Mouse (Mus musculus): ENCODE measurements around the gene Slc9a9.
"Not testable (repeated sequence)": the region's sequence is repeated elsewhere in the genome, so short reads cannot be mapped to it uniquely, and the experiment has no call there.

The Slc9a9 gene

GRCm38 (mm10) chr9:94669791-94670577 is at the start of gene Slc9a9:
Gene Slc9a9, plus strand, starts transcription at chr9:94669909.
- DNase-seq: peak in 1 of 2 experiments; percentile 2

DNA sequence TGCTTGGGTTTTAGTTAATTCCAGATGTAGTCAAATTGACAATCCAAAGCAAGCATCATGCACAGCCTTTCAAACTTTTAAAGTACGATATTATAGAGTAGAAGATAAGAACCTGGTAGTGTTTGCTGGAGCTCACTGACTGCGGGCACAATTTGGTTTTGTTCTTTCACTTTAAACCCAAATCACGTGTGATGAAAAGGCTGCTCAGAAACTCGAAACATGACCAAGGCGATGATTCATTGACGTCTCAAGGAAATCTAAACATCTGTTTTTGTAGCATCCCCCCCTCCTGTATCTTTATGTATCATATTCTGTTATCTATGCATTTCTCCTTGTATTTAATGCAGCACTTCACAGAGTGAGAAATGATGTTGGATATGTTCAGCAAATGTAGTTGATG is 49.4 kb upstream of the Slc9a9 start:
- DNase-seq: no peak

- no peak for DNase-seq
These were observed 48.9 kb upstream of the Slc9a9 start for GRCm38 (mm10) chr9:94620846-94621245.

- no peak for DNase-seq
These were observed 47.8 kb upstream of the Slc9a9 start for GRCm38 (mm10) chr9:94621902-94622301.

- DNase-seq: no peak
These were observed 43.0 kb upstream of the Slc9a9 start for GRCm38 (mm10) chr9:94626737-94627136.

- no peak for DNase-seq
These were observed 40.8 kb upstream of the Slc9a9 start for GRCm38 (mm10) chr9:94628948-94629347.

- not testable (repeated sequence) for DNase-seq
These were observed 35.4 kb upstream of the Slc9a9 start for GRCm38 (mm10) chr9:94634275-94634674.

DNA sequence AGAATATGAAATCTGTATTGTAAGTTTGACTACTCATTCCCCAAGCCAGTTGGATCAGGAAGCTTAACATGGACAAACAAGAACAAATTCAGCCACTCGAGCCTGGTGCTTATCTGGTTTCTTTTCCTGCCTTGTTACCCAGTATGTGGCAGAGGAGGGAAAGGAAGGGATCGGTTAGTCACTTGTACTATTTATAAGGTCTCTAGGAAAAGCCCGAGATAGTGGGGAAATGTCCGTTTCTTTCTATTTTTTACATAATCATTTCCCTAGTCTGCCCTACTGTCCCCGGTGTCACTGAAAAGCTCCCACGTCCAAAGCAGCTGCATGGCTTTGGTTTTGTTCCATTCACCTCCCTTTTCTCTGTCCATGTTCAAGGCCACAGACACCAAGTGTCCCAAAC is 24.1 kb upstream of the Slc9a9 start:
- no peak for DNase-seq

- DNase-seq: no peak
These were observed 22.3 kb upstream of the Slc9a9 start for GRCm38 (mm10) chr9:94647425-94647824.

DNA sequence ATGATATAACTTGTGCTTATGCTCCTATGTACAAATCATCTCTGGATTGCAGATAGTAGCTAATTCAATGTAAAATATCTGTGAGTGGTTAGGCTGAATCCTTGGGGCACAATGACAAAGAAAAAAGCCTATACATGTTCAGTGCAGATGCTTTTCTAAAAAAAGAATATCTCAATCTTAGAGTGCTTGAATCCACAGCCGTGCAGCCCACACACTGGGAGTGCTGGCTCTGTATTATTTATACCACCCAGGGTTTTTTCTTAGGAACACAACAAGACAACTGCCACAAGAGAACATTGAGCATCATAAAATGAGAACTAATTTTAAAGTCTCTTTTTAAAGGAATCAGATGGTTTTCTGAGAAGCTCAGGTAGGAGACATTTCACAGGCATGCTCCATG is 19.7 kb upstream of the Slc9a9 start:
- no peak for DNase-seq

- DNase-seq: no peak
These were observed 16.5 kb upstream of the Slc9a9 start for GRCm38 (mm10) chr9:94653198-94653597.

DNA sequence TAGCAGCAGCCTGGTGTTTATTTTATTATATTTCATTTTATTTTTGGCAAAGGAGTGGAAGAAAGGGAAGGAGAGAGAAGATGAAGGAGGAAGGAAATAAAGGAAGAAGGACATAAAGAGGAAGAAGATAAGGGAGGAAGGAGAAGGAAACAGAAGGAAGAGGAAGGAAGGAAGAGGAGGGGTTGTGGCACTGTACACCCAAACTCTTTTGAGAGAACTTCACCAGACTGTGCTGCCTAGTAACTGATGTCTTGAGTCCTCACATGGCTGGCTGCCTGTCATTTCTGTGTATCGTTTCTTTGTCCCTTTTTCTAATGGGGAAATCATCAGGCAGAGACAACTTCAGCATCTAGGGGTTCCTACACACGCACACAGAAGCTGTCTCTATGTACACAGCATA is 15.9 kb upstream of the Slc9a9 start:
- DNase-seq: no peak

GRCm38 (mm10) chr9:94656265-94656664 is 13.4 kb upstream of the Slc9a9 start:
- no peak for DNase-seq

GRCm38 (mm10) chr9:94659401-94660152 is 10.1 kb upstream of the Slc9a9 start:
- DNase-seq: no peak

- DNase-seq: no peak
These were observed 7.9 kb upstream of the Slc9a9 start for GRCm38 (mm10) chr9:94661768-94662167.

DNA sequence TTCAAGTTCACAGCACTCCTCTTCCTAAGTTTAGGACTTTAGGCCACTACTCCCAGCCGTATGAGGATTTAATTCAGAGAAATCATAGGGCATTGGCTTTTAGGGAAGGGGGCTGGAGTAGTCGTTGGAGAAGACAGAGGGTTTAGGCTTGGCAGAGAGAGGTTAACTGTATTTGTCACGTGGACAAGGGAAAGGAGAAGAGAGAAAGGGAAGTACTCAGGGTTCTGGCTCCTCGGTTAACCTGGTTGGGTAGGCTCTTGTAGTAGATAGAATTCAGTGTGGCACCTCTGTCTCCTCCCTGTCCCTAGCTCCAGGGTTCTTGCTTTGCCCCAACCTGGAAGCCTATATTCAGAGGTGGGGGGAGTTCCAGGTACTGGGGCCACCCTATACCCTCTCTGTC is 4.5 kb upstream of the Slc9a9 start:
- no peak for DNase-seq

DNA sequence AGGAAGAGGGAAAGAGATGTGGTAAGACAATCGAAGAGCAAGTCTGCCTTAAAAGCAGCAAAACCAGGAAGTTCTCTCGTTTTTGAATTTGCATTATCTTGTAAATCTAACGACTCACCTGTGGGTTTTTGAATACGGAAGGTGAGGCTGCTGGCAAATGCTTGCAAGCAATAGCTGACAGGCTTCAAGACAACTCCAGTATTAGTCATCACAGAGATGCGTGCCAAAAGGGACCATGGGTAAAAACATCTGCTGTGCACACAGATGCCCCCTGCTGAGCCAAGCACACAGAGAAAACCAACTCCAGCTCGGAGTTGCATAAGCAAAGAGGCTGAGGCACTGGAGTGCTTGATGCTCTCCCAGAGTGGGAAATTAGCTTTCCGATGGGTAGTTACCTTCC is 1.1 kb upstream of the Slc9a9 start:
- DNase-seq: no peak

- no peak for DNase-seq
These were observed 995 bp downstream of the Slc9a9 start for GRCm38 (mm10) chr9:94670704-94671103.

DNA sequence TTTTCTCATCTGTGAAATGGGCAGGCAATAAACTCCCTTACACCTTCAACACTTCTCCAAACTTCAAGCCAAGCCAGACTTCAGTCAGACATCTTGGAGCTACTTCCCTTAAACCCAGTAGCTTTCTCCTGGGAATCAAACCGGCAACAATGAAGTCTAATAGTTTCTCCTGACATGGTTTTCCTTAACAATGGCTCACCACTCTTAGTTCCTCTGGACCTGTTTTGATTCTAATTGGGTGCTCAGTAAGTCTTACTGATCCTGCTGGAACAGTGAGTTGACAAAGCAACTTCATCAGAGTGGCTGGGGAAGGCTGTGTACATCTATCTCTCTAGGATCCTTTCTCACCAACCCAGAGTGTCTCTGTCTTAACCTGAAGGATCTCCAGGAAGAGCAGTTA is 5.0 kb downstream of the Slc9a9 start:
- DNase-seq: no peak

DNA sequence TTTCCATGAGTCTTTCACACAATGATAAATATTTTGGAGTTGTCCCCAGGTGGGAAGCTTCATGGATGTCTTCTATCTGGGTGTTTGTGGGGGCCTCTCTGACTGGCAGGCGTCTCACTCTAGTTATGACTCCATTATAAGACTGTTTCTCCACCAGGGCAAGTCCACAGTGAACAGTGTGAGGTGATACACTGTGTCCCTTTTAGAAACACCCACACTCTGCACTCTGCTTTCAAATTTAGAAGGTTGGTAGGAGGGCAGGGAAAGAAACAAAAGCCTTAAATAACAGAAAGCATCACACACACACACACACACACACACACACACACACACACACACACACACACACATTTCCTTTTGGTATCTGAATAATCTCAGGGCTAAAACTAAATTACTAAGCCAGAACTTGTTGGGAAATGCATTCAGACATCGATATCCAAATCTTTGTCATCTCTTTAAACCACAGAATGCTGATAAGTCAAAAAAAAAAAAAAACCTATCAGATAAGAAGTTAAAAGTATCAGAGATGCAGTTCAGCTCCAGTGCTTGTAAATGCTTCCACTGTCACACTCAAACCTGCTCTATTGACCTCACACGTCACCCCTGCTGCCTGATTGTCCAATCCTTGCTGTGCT is 8.4 kb downstream of the Slc9a9 start:
- DNase-seq: no peak

DNA sequence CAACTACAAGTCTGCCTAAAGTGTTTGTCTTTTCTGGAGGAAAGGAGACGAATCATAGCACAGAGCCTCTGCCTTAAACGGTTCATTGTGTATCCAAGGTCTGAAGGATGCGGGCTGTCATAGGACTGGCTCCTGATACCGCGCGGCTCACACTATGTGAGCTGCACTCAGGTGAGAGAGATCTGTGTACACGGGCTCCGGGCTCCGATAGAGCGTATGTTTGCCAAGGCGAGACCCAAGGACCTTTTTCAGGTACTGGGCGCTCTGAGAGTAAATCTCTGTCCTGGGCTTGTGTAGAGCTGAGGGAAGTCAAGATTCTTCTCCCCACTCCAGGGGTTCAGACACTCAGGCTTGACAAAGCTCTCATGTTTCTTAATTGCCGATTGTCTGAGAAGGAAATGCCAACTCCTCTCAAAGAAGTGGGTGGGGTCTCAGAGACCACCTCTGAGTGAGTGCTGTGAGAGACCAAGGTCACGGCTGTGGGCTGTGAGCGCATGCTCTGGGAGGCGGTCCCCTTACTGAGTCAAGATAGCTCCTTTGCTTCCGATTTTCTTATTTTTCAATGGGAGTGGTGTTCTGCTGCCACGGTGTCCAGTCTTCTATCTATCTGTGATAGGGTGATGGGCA is 10.9 kb downstream of the Slc9a9 start:
- DNase-seq: no peak

DNA sequence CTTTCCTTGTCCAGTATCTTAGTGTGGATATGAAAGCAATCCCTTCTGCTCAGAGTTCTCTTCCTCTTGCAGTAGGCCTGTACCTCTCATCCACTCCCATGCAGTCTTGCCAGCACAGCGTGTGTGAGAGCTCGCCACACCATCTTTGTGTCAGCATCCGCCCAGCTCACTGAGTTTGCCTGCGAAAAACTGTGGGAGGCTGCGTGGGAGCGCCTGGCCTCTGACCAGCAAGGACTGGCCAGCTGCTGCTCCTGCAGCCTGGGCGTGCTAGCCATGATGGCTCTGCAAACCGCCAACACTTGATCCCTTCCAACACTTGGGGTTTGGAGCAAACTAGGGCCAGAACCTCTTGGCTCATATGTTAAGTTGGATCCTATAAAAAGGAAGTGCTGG is 11.4 kb downstream of the Slc9a9 start:
- peak in 1 of 2 experiments; percentile 49 for DNase-seq

DNA sequence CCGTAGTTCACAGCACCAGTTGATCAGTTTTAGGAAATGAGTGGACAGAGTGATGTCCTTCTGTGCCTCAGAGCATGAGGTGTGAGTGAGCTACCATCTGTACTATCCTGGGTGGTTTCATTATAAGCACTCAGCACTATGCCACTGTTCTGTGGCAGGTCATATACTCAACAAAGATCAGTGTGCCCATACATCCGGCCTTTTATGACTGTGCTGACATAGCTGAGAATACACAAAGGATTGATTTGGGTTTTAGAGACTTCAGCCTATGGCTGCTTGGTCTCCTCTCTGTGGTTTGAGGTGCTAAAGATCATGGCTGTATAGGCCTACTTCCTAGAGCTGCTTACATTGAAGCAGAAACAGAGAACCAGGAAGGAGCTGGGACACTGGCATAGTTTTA is 12.6 kb downstream of the Slc9a9 start:
- no peak for DNase-seq
